Mouse (Mus musculus): Measurements from ENCODE around the gene P4hb. TPM values are rescaled to one million over a fixed set of nuclear protein-coding genes. Genes with fewer than 3 reads are reported as not detected.

Gene P4hb
- 169 TPM for polyA plus RNA-seq (2015; fragmentation: Illumina TruSeq; extraction: RNeasy Lipid Tissue Mini Kit (QIAGEN cat#74804); ENCODE audit: insufficient read depth, low replicate concordance)

DNA sequence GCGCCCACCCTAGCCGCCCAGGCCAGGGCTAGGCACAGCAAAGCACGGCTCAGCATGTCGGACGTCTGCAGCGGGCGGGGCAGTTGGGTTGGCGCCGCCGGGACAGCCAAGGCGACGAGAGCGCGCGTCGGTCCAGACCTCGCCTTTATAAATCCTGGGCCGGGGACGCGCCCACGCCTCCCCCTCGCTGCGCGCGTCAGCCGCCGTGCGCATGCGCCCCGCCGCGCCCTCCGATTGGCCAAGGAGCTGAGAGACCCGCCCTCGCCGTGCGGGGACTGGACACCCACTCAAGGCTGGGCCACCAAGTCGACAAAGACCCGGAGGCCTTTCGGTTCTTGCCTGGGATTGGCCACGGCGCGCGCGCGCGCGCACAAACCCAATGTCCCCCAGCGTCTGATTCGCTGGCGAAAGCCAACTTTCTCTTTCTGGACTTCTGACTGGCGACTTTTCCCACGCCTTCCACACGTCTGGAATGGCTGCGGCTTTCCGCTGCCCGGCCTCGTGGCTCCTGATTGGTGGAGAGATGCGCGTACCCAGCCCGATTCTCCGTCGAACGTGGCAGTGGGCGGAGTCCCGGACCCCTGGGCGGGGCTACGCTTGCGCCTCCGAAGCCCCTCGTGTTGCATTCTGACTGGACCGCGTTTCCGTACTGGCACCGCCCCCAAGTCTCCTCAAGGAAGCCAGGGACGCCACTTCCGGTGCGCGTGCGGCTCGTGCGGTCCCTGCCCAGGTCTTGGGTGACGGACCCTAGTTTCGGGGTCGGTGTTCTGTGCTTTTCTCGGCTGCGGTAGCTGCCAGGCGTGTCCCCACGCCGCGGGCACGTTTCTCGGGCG lies at the start of gene P4hb:
Gene P4hb, minus strand, starts transcription at position 502 of the 833 bp plus-strand sequence.

GRCm38 (mm10) chr11:120617519-120618112 lies 44.6 kb upstream of the P4hb start, which contains the start of gene Pcyt2:
Pcyt2 (minus strand) TSS chr11:120617936.

GRCm38 (mm10) chr11:120608241-120609034 lies 35.4 kb upstream of the P4hb start, which contains the start of gene Npb:
Npb (plus strand) TSS chr11:120608477.

DNA sequence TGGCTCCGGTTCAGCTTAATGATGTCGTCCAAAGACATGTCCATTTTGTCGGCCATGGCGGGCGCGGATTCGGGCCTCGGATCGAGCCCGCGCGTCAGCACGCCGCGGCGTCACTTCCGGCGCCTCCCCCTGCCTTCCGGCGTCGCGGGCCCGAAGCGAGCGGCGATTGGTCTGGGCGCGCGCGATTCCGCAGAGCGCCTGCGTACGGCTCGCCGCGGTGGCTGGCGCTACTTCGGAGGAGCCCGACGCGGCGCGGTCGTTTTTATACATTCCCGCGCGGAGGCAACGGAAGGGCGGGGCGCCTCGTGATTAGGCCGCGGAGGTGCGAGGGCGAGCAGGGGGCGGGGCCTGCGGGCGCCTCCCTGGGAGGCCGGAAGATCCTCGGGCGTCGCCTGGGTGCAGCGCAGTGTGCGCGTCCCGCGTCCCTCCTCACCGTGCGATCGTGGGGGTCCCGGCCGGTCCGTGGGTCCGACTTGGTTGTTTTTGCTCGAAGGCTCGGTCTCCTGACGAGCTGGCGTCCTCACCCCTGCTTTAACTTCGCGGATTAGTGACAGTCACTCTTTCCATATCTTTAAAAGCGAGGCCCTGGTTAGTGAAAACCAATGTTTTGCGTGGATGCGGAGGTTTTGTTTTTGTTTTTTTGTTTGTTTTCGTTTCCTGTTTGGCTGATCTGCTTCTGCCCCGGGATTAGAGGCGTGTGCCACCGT lies 25.4 kb upstream of the P4hb start, which contains the start of the genes Alyref and Anapc11:
Gene Alyref, minus strand, starts transcription at position 83 of the 707 bp plus-strand sequence.
Gene Anapc11, plus strand, starts transcription at position 139 of the 707 bp plus-strand sequence.

GRCm38 (mm10) chr11:120581490-120582267 lies 8.6 kb upstream of the P4hb start, which contains the start of gene Arhgdia:
Arhgdia (minus strand) TSS chr11:120581624.

DNA sequence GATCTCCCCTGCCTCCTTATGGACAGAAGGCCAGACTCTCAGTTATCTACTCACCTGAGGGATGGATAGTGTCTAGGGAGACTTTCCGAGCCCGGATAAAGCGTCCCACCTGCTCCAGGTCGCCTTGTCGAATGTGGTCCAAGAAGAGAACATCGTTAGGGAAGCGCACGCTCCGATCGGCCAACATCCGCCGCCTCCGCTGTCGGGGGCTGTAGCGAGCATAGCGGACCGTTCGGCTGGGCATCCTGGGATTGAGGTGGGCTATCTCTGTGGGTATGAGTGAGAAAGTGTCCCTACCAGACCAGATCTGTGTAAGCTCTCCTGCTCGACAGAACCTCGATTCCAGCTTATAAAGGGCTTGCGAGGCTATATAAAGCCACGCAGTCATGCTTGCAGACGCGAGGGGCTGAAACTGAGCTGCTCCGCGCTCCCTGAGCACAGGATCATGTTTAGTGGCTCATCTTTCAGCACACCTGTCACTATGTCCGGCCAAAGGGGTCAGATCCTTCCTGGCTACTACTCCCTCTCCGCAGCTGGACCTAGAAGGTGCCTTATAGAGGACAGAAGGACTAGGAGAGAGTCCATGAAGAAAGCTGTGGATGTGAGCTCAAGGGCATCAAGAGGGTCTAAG lies 22.1 kb downstream of the P4hb start, which contains the start of gene Ppp1r27:
Gene Ppp1r27, minus strand, starts transcription at position 323 of the 631 bp plus-strand sequence.

GRCm38 (mm10) chr11:120549168-120549945 lies 23.7 kb downstream of the P4hb start, which contains the start of gene Mcrip1:
Mcrip1 (minus strand) TSS chr11:120549727.

DNA sequence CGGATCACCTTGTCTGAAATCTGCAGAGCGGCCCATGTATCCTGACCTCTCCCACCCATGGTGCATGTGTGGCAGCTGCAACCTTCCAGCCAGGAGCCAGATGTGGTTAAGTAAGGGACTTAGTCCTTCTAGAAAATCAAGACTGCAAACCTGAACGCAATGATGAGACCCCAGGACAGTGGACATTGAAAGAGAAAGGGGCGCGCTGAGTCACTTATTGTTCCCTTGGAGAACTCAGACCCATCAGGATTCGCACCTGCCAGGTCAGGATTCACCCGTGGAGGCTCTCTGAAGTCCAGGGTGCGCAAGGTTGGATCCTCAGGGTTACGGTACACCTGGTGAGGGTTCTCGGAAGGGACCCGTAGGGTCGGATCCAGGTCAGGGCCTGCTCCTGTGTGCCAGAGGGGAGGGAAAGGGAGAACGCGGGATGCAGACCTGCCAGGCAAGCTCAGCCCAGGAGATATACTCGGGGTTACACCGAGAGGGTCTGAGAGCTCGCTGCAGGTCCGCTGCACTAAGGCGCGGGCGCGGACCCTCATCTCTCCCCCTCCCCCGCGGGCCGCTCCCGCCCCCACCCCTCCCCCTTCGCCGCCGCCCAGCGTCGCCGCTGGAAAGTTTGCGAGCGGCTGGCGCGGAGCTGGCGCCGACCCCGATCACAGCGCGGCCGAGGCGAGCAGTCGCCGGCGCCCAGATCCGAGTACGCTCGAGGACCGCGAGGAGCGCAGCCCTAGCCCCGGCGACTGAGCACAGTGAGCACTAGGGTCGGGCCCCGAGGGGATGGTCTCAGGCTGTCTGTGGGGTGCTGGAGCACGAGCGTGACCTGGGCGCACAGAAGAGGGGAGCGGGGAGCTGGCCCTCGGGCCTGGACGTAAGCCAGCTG lies 42.7 kb downstream of the P4hb start, which contains the start of gene Gcgr:
Gene Gcgr, plus strand, starts transcription at position 615 of the 880 bp plus-strand sequence.

Other genes with a start within 250 kb of the P4hb start
- gene Actg1, start 224.7 kb downstream of the P4hb start, polyA plus RNA-seq (2015; fragmentation: Illumina TruSeq; extraction: RNeasy Lipid Tissue Mini Kit (QIAGEN cat#74804); ENCODE audit: insufficient read depth, low replicate concordance) = 1,508 TPM
- gene Fscn2, start 211.7 kb downstream of the P4hb start, polyA plus RNA-seq (2015; fragmentation: Illumina TruSeq; extraction: RNeasy Lipid Tissue Mini Kit (QIAGEN cat#74804); ENCODE audit: insufficient read depth, low replicate concordance) = not detected
- 1.6 TPM for gene Faap100, start 194.5 kb downstream of the P4hb start, polyA plus RNA-seq (2015; fragmentation: Illumina TruSeq; extraction: RNeasy Lipid Tissue Mini Kit (QIAGEN cat#74804); ENCODE audit: insufficient read depth, low replicate concordance)
- 36.3 TPM for gene Nploc4, start 135.5 kb downstream of the P4hb start, polyA plus RNA-seq (2015; fragmentation: Illumina TruSeq; extraction: RNeasy Lipid Tissue Mini Kit (QIAGEN cat#74804); ENCODE audit: insufficient read depth, low replicate concordance)
- gene Tspan10, start 130.6 kb downstream of the P4hb start, polyA plus RNA-seq (2015; fragmentation: Illumina TruSeq; extraction: RNeasy Lipid Tissue Mini Kit (QIAGEN cat#74804); ENCODE audit: insufficient read depth, low replicate concordance) = 2.7 TPM
- gene Pde6g, start 119.8 kb downstream of the P4hb start, polyA plus RNA-seq (2015; fragmentation: Illumina TruSeq; extraction: RNeasy Lipid Tissue Mini Kit (QIAGEN cat#74804); ENCODE audit: insufficient read depth, low replicate concordance) = 0.39 TPM
- gene Oxld1, start 115.2 kb downstream of the P4hb start, polyA plus RNA-seq (2015; fragmentation: Illumina TruSeq; extraction: RNeasy Lipid Tissue Mini Kit (QIAGEN cat#74804); ENCODE audit: insufficient read depth, low replicate concordance) = 4.1 TPM
- gene Ccdc137, start 115.1 kb downstream of the P4hb start, polyA plus RNA-seq (2015; fragmentation: Illumina TruSeq; extraction: RNeasy Lipid Tissue Mini Kit (QIAGEN cat#74804); ENCODE audit: insufficient read depth, low replicate concordance) = 39.8 TPM
- 23.9 TPM for gene Arl16, start 105.6 kb downstream of the P4hb start, polyA plus RNA-seq (2015; fragmentation: Illumina TruSeq; extraction: RNeasy Lipid Tissue Mini Kit (QIAGEN cat#74804); ENCODE audit: insufficient read depth, low replicate concordance)
- gene Mrpl12, start 88.6 kb downstream of the P4hb start, polyA plus RNA-seq (2015; fragmentation: Illumina TruSeq; extraction: RNeasy Lipid Tissue Mini Kit (QIAGEN cat#74804); ENCODE audit: insufficient read depth, low replicate concordance) = 16.3 TPM
- 4.4 TPM for gene Slc25a10, start 81.4 kb downstream of the P4hb start, polyA plus RNA-seq (2015; fragmentation: Illumina TruSeq; extraction: RNeasy Lipid Tissue Mini Kit (QIAGEN cat#74804); ENCODE audit: insufficient read depth, low replicate concordance)
- not detected for gene Gcgr, start 42.6 kb downstream of the P4hb start, polyA plus RNA-seq (2015; fragmentation: Illumina TruSeq; extraction: RNeasy Lipid Tissue Mini Kit (QIAGEN cat#74804); ENCODE audit: insufficient read depth, low replicate concordance)
- 25.6 TPM for gene Mcrip1, start 23.5 kb downstream of the P4hb start, polyA plus RNA-seq (2015; fragmentation: Illumina TruSeq; extraction: RNeasy Lipid Tissue Mini Kit (QIAGEN cat#74804); ENCODE audit: insufficient read depth, low replicate concordance)
- gene Ppp1r27, start 22.1 kb downstream of the P4hb start, polyA plus RNA-seq (2015; fragmentation: Illumina TruSeq; extraction: RNeasy Lipid Tissue Mini Kit (QIAGEN cat#74804); ENCODE audit: insufficient read depth, low replicate concordance) = not detected
- gene Arhgdia, start 8.4 kb upstream of the P4hb start, polyA plus RNA-seq (2015; fragmentation: Illumina TruSeq; extraction: RNeasy Lipid Tissue Mini Kit (QIAGEN cat#74804); ENCODE audit: insufficient read depth, low replicate concordance) = 169 TPM
- gene Alyref, start 25.1 kb upstream of the P4hb start, polyA plus RNA-seq (2015; fragmentation: Illumina TruSeq; extraction: RNeasy Lipid Tissue Mini Kit (QIAGEN cat#74804); ENCODE audit: insufficient read depth, low replicate concordance) = 65.0 TPM
- 30.2 TPM for gene Anapc11, start 25.2 kb upstream of the P4hb start, polyA plus RNA-seq (2015; fragmentation: Illumina TruSeq; extraction: RNeasy Lipid Tissue Mini Kit (QIAGEN cat#74804); ENCODE audit: insufficient read depth, low replicate concordance)
- not detected for gene Npb, start 35.2 kb upstream of the P4hb start, polyA plus RNA-seq (2015; fragmentation: Illumina TruSeq; extraction: RNeasy Lipid Tissue Mini Kit (QIAGEN cat#74804); ENCODE audit: insufficient read depth, low replicate concordance)
- gene Pcyt2, start 44.7 kb upstream of the P4hb start, polyA plus RNA-seq (2015; fragmentation: Illumina TruSeq; extraction: RNeasy Lipid Tissue Mini Kit (QIAGEN cat#74804); ENCODE audit: insufficient read depth, low replicate concordance) = 42.1 TPM
- 70.1 TPM for gene Sirt7, start 52.0 kb upstream of the P4hb start, polyA plus RNA-seq (2015; fragmentation: Illumina TruSeq; extraction: RNeasy Lipid Tissue Mini Kit (QIAGEN cat#74804); ENCODE audit: insufficient read depth, low replicate concordance)
- gene Mafg, start 60.3 kb upstream of the P4hb start, polyA plus RNA-seq (2015; fragmentation: Illumina TruSeq; extraction: RNeasy Lipid Tissue Mini Kit (QIAGEN cat#74804); ENCODE audit: insufficient read depth, low replicate concordance) = 22.5 TPM
- gene Pycr1, start 70.5 kb upstream of the P4hb start, polyA plus RNA-seq (2015; fragmentation: Illumina TruSeq; extraction: RNeasy Lipid Tissue Mini Kit (QIAGEN cat#74804); ENCODE audit: insufficient read depth, low replicate concordance) = 1.8 TPM
- gene Myadml2, start 74.9 kb upstream of the P4hb start, polyA plus RNA-seq (2015; fragmentation: Illumina TruSeq; extraction: RNeasy Lipid Tissue Mini Kit (QIAGEN cat#74804); ENCODE audit: insufficient read depth, low replicate concordance) = 0.73 TPM
- gene Notum, start 87.9 kb upstream of the P4hb start, polyA plus RNA-seq (2015; fragmentation: Illumina TruSeq; extraction: RNeasy Lipid Tissue Mini Kit (QIAGEN cat#74804); ENCODE audit: insufficient read depth, low replicate concordance) = not detected
- gene Aspscr1, start 99.7 kb upstream of the P4hb start, polyA plus RNA-seq (2015; fragmentation: Illumina TruSeq; extraction: RNeasy Lipid Tissue Mini Kit (QIAGEN cat#74804); ENCODE audit: insufficient read depth, low replicate concordance) = 22.3 TPM
- gene Cenpx, start 140.5 kb upstream of the P4hb start, polyA plus RNA-seq (2015; fragmentation: Illumina TruSeq; extraction: RNeasy Lipid Tissue Mini Kit (QIAGEN cat#74804); ENCODE audit: insufficient read depth, low replicate concordance) = 28.0 TPM
- 10.3 TPM for gene Lrrc45, start 140.7 kb upstream of the P4hb start, polyA plus RNA-seq (2015; fragmentation: Illumina TruSeq; extraction: RNeasy Lipid Tissue Mini Kit (QIAGEN cat#74804); ENCODE audit: insufficient read depth, low replicate concordance)
- 1.2 TPM for gene Rac3, start 148.2 kb upstream of the P4hb start, polyA plus RNA-seq (2015; fragmentation: Illumina TruSeq; extraction: RNeasy Lipid Tissue Mini Kit (QIAGEN cat#74804); ENCODE audit: insufficient read depth, low replicate concordance)
- gene Dcxr, start 154.0 kb upstream of the P4hb start, polyA plus RNA-seq (2015; fragmentation: Illumina TruSeq; extraction: RNeasy Lipid Tissue Mini Kit (QIAGEN cat#74804); ENCODE audit: insufficient read depth, low replicate concordance) = 7.8 TPM
- gene Cbr2, start 158.9 kb upstream of the P4hb start, polyA plus RNA-seq (2015; fragmentation: Illumina TruSeq; extraction: RNeasy Lipid Tissue Mini Kit (QIAGEN cat#74804); ENCODE audit: insufficient read depth, low replicate concordance) = 1.7 TPM
- gene Hmga1b, start 189.5 kb upstream of the P4hb start, polyA plus RNA-seq (2015; fragmentation: Illumina TruSeq; extraction: RNeasy Lipid Tissue Mini Kit (QIAGEN cat#74804); ENCODE audit: insufficient read depth, low replicate concordance) = 0.40 TPM
- gene Rfng, start 211.0 kb upstream of the P4hb start, polyA plus RNA-seq (2015; fragmentation: Illumina TruSeq; extraction: RNeasy Lipid Tissue Mini Kit (QIAGEN cat#74804); ENCODE audit: insufficient read depth, low replicate concordance) = 9.5 TPM
- gene Gps1, start 211.0 kb upstream of the P4hb start, polyA plus RNA-seq (2015; fragmentation: Illumina TruSeq; extraction: RNeasy Lipid Tissue Mini Kit (QIAGEN cat#74804); ENCODE audit: insufficient read depth, low replicate concordance) = 50.2 TPM
- gene Dus1l, start 223.2 kb upstream of the P4hb start, polyA plus RNA-seq (2015; fragmentation: Illumina TruSeq; extraction: RNeasy Lipid Tissue Mini Kit (QIAGEN cat#74804); ENCODE audit: insufficient read depth, low replicate concordance) = 29.3 TPM

Data from spleen, adult 10 weeks (tissue).